Mouse (Mus musculus) adrenal gland, postnatal 36 days (tissue): Measurements from ENCODE around the gene Ptp4a2. TPM values are rescaled to one million over a fixed set of nuclear protein-coding genes. Genes with fewer than 3 reads are reported as not detected.
"Not testable (repeated sequence)": the region's sequence is repeated elsewhere in the genome, so short reads cannot be mapped to it uniquely, and the experiment has no call there.

Experiments used
- DNase-seq, 2 experiments: peaks; one replicate each; pipeline ENCODE4 v3.0.0; 2021; ENCODE audit warnings: mixed read lengths in 1 of 2
- microRNA-seq: library from miRNA; unstranded; fragments of <30 nt; microRNA quantifications from one replicate; pipeline ENCODE4 v1.2.0, GENCODE M21; 2021
- total RNA-seq, 2 experiments: library from RNA; stranded (reverse); gene quantifications; 2 replicates each; pipeline ENCODE4 v1.2.3; 2021

The Ptp4a2 gene
- total RNA-seq, 2 experiments from 2014 or later: 311 to 416 TPM

DNA sequence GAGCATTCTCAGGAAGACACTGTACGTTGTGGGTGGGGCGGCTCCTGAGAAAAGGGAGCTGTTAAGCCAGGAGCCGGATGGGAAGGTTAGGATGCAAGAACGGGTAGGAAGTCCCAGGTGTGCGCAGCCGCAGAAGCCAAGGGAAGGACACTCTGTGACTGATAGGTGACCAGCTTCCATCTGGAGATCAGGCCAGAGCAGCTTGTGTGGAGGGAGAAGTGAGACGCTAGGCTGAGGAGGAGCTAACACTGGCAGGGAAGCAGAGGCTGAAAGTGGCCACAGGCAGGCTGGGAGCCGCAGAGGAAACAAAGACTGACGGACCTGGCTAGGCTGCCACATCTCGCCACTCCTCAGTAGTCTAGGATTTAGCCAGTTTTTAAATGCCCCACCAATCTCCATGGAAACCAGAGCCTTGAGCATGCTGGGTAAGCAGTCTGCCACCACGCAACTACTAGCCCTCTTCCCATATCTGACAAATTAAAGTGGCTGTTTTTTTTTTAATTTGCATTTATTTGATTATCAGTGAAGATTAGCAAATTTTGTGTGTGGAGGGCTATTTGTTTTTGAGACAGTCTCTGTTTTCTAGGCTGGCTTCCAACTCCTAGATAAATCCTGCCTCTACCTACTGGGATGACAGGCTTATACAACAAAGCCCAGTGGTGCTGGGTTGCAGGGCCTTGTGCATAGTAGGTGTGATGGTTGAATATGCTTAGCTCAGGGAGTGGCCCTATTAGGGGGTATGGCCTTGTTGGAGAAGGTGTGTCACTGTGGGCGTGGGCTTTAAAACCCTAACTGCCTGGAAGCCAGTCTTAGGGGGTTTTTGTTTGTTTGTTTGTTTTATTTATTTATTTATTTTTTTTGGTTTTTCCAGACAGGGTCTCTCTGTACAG lies 73.3 kb downstream of the Ptp4a2 start:
- no peak for DNase-seq

DNA sequence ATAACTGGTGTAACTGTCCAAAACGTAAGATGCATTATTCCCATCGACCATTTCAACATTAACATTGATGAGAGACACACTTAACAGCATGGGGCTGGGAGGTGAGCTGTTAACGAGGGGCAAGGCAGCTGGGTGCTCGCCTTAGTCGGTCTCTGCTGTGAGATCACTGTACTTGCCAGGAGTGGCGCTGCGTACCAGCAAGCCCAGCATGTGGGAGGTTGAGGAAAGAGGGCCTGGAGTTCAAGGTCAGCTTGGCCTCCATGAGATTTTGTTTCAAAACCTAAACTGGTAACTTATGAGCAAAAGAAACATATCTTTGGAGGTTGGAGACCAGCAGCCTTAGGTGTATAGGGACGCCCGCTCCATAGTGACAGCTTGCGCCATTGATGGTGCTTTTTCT lies 78.6 kb downstream of the Ptp4a2 start:
- no peak for DNase-seq

DNA sequence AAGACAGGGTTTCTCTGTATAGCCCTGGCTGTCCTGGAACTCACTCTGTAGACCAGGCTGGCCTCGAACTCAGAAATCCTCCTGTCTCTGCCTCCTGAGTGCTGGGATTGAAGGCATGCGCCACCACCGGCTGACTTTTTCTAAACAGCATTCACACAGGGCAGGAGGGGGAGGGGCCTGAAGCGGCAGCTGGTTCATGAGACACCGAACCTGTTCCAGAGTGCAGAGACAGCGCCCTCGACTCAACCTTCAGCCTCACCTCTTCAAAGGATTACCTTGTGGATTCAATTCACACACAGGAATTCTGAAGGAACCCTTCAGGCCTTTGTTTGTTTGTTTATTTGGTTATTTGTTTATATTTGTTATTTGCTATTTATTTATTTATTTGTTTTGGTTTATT lies 79.1 kb downstream of the Ptp4a2 start:
- no peak for DNase-seq

DNA sequence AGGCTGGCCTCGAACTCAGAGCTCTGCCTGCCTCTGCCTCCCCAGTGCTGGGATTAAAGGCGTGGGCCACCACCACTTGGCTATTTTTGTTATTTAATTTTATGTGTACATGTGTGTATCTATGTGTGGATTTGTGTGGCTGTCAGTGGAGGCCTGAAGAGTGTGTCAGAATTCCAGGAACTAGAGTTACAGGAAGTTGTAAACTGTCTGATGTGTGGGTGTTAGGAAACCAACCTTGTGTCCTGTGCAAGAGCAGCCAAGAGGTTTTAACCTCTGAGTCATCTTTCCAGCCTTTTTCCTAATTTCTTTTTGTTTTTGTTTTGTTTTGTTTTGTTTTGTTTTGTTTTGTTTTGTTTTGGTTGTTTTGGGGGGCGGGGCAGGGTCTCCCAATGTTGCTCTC lies 83.8 kb downstream of the Ptp4a2 start:
- no peak for DNase-seq

DNA sequence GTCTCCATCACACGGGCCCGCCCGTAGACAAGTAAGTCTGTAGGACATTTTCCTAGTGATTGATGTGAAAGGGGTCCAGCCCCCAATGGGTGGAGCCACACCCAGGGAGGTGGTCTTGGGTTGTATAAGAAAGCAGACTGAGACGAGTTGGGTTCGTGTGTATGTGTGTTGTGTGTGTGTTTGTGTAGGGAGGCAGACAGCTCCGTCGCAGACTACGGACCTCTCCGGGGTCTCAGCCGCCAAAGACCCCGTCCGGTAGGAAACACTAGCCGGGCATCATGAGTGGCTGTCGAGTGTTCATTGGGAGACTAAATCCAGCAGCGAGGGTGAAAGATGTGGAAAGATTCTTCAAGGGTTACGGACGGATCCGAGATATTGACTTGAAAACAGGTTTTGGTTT lies 87.8 kb downstream of the Ptp4a2 start:
- not testable (repeated sequence) for DNase-seq

Small RNA genes lying within 50 kb of the gene (microRNA-seq; reads per million reads assigned to microRNA genes)
- not detected for gene Gm28017

Other genes with a start within 250 kb of the Ptp4a2 start
- 1 to 10 TPM; 2.7 to 5.2 TPM for gene Lck, start 237.6 kb upstream of the Ptp4a2 start, total RNA-seq
- 10 to 100 TPM; 41.9 to 46.2 TPM for gene Fam167b, start 232.7 kb upstream of the Ptp4a2 start, total RNA-seq
- gene Eif3i, start 210.6 kb upstream of the Ptp4a2 start, total RNA-seq: 100 to 1,000 TPM; 187 to 192 TPM
- 10 to 100 TPM; 93.0 to 96.7 TPM for gene Tmem234, start 210.6 kb upstream of the Ptp4a2 start, total RNA-seq
- 1 to 10 TPM in 1 of 2 experiments, under 1 TPM in 1; 0.73 to 2.6 TPM for gene Dcdc2b, start 197.0 kb upstream of the Ptp4a2 start, total RNA-seq
- gene Iqcc, start 192.1 kb upstream of the Ptp4a2 start, total RNA-seq: 10 to 100 TPM; 26.2 to 28.0 TPM
- 10 to 100 TPM; 32.8 to 34.2 TPM for gene Ccdc28b, start 187.3 kb upstream of the Ptp4a2 start, total RNA-seq
- gene Txlna, start 170.2 kb upstream of the Ptp4a2 start, total RNA-seq: 10 to 100 TPM; 61.0 to 69.8 TPM
- 10 to 100 TPM; 88.8 to 97.9 TPM for gene Kpna6, start 138.5 kb upstream of the Ptp4a2 start, total RNA-seq
- gene Tmem39b, start 114.4 kb upstream of the Ptp4a2 start, total RNA-seq: 10 to 100 TPM; 11.0 to 13.3 TPM
- 10 to 100 TPM; 66.0 to 83.9 TPM for gene Khdrbs1, start 68.9 kb upstream of the Ptp4a2 start, total RNA-seq
- gene Spocd1, start 118.0 kb downstream of the Ptp4a2 start, total RNA-seq: 1 to 10 TPM in 1 of 2 experiments, under 1 TPM in 1; 0.86 to 1.3 TPM
- gene Adgrb2, start 173.7 kb downstream of the Ptp4a2 start, total RNA-seq: 10 to 100 TPM; 21.0 to 24.4 TPM
- gene Col16a1, start 236.6 kb downstream of the Ptp4a2 start, total RNA-seq: 10 to 100 TPM; 15.6 to 18.7 TPM